Mouse (Mus musculus): ENCODE results near the gene Hist3h2a.

Hist3h2a gene

GRCm38 (mm10) chr11:58954420-58955142 is at the start of gene Hist3h2a, which contains the start of gene Trim17:
Gene Hist3h2a, plus strand, starts transcription at chr11:58954685.
Gene Trim17, plus strand, starts transcription at chr11:58954685.
- peak; percentile 89 to 95 for DNase-seq (ENCODE audit: inconsistent age in 2 of 2, low spot score in 1 of 2)

GRCm38 (mm10) chr11:58904838-58905237 is 49.6 kb upstream of the Hist3h2a start:
- DNase-seq (ENCODE audit: inconsistent age in 2 of 2, low spot score in 1 of 2) = peak; percentile 18 to 53

GRCm38 (mm10) chr11:58913776-58914175 is 40.7 kb upstream of the Hist3h2a start:
- no peak for DNase-seq (ENCODE audit: inconsistent age in 2 of 2, low spot score in 1 of 2)

- DNase-seq (ENCODE audit: inconsistent age in 2 of 2, low spot score in 1 of 2) = peak in 1 of 2 experiments; percentile 65
Observed at GRCm38 (mm10) chr11:58914461-58915028, 39.9 kb upstream of the Hist3h2a start.

GRCm38 (mm10) chr11:58916879-58917744 is 37.4 kb upstream of the Hist3h2a start:
- peak; percentile 50 to 74 for DNase-seq (ENCODE audit: inconsistent age in 2 of 2, low spot score in 1 of 2)

- DNase-seq (ENCODE audit: inconsistent age in 2 of 2, low spot score in 1 of 2) = no peak
Observed at GRCm38 (mm10) chr11:58917745-58918366, 36.6 kb upstream of the Hist3h2a start, which contains the start of gene Btnl10. Gene Btnl10, plus strand, starts transcription at chr11:58917908.

GRCm38 (mm10) chr11:58918759-58919158 is 35.7 kb upstream of the Hist3h2a start:
- no peak for DNase-seq (ENCODE audit: inconsistent age in 2 of 2, low spot score in 1 of 2)

- DNase-seq (ENCODE audit: inconsistent age in 2 of 2, low spot score in 1 of 2) = no peak
Observed at GRCm38 (mm10) chr11:58922420-58922819, 32.1 kb upstream of the Hist3h2a start.

GRCm38 (mm10) chr11:58926651-58927050 is 27.8 kb upstream of the Hist3h2a start:
- DNase-seq (ENCODE audit: inconsistent age in 2 of 2, low spot score in 1 of 2) = no peak

- no peak for DNase-seq (ENCODE audit: inconsistent age in 2 of 2, low spot score in 1 of 2)
Observed at GRCm38 (mm10) chr11:58927053-58927452, 27.4 kb upstream of the Hist3h2a start.

- DNase-seq (ENCODE audit: inconsistent age in 2 of 2, low spot score in 1 of 2) = peak; percentile 53 to 82
Observed at GRCm38 (mm10) chr11:58927790-58928651, 26.5 kb upstream of the Hist3h2a start.

- DNase-seq (ENCODE audit: inconsistent age in 2 of 2, low spot score in 1 of 2) = no peak
Observed at GRCm38 (mm10) chr11:58929055-58929454, 25.4 kb upstream of the Hist3h2a start.

- no peak for DNase-seq (ENCODE audit: inconsistent age in 2 of 2, low spot score in 1 of 2)
Observed at GRCm38 (mm10) chr11:58929641-58930040, 24.8 kb upstream of the Hist3h2a start.

GRCm38 (mm10) chr11:58930254-58930653 is 24.2 kb upstream of the Hist3h2a start:
- no peak for DNase-seq (ENCODE audit: inconsistent age in 2 of 2, low spot score in 1 of 2)

GRCm38 (mm10) chr11:58931576-58931975 is 22.9 kb upstream of the Hist3h2a start:
- DNase-seq (ENCODE audit: inconsistent age in 2 of 2, low spot score in 1 of 2) = no peak

- no peak for DNase-seq (ENCODE audit: inconsistent age in 2 of 2, low spot score in 1 of 2)
Observed at GRCm38 (mm10) chr11:58937909-58938308, 16.6 kb upstream of the Hist3h2a start.

GRCm38 (mm10) chr11:58938322-58939087 is 16.0 kb upstream of the Hist3h2a start, which contains the start of gene Rnf187:
Gene Rnf187, minus strand, starts transcription at chr11:58938916.
- peak; percentile 95 to 97 for DNase-seq (ENCODE audit: inconsistent age in 2 of 2, low spot score in 1 of 2)

GRCm38 (mm10) chr11:58939088-58939439 is 15.4 kb upstream of the Hist3h2a start:
- no peak for DNase-seq (ENCODE audit: inconsistent age in 2 of 2, low spot score in 1 of 2)

GRCm38 (mm10) chr11:58944136-58944535 is 10.3 kb upstream of the Hist3h2a start:
- no peak for DNase-seq (ENCODE audit: inconsistent age in 2 of 2, low spot score in 1 of 2)
